Mouse (Mus musculus): ENCODE data around the gene Eif2ak1. TPM values are rescaled to one million over a fixed set of nuclear protein-coding genes. Genes with fewer than 3 reads are reported as not detected.

Gene Eif2ak1
- polyA plus RNA-seq, 1 experiment: 46.6 TPM

GRCm38 (mm10) chr5:143918120-143918519, 100.5 kb downstream of the Eif2ak1 start:
- H3K4me3 ChIP-seq (ENCODE audit: insufficient read depth, low read length): no peak overlapping the region
- TF ChIP-seq POLR2A (IDR thresholded peaks at IDR 0.05; ENCODE audit: borderline replicate concordance, low read depth, low read length) (no peak), CTCF (IDR thresholded peaks at IDR 0.05; ENCODE audit: low read depth, low read length) (no peak)

GRCm38 (mm10) chr5:143924781-143925452, 107.3 kb downstream of the Eif2ak1 start:
- Histone ChIP-seq H3K4me3 (ENCODE audit: insufficient read depth, low read length) (no peak overlapping the region), H3K4me1 (ENCODE audit: control insufficient read depth, insufficient read depth, low read length) (no peaks in the 10 kb centered on the region), H3K27ac (ENCODE audit: insufficient read depth, low read depth, low read length) (no peak overlapping the region)
- TF ChIP-seq POLR2A (IDR thresholded peaks at IDR 0.05; ENCODE audit: borderline replicate concordance, low read depth, low read length): no peak
- TF ChIP-seq CTCF (IDR thresholded peaks at IDR 0.05; ENCODE audit: low read depth, low read length): no peak

More at GRCm38 (mm10) chr5:143918120-143918519, 100.5 kb downstream of the Eif2ak1 start:
- H3K27ac ChIP-seq (ENCODE audit: insufficient read depth, low read depth, low read length): no peak overlapping the region
- H3K4me1 ChIP-seq (ENCODE audit: control insufficient read depth, insufficient read depth, low read length): no peaks in the 10 kb centered on the region

- H3K27ac ChIP-seq (ENCODE audit: insufficient read depth, low read depth, low read length): no peak within 1 kb of the TSS
- no peak for TF ChIP-seq CTCF (IDR thresholded peaks at IDR 0.05; ENCODE audit: low read depth, low read length)
- no peak for TF ChIP-seq POLR2A (IDR thresholded peaks at IDR 0.05; ENCODE audit: borderline replicate concordance, low read depth, low read length)
Observed at GRCm38 (mm10) chr5:143927875-143928274, 110.3 kb downstream of the Eif2ak1 start, which contains the start of gene Gm42421. TSS of gene Gm42421 (plus strand) at chr5:143928175.

GRCm38 (mm10) chr5:143929291-143929690, 111.7 kb downstream of the Eif2ak1 start:
- no peak for TF ChIP-seq POLR2A (IDR thresholded peaks at IDR 0.05; ENCODE audit: borderline replicate concordance, low read depth, low read length)
- no peaks in the 10 kb centered on the region for H3K4me1 ChIP-seq (ENCODE audit: control insufficient read depth, insufficient read depth, low read length)
- no peak overlapping the region for H3K27ac ChIP-seq (ENCODE audit: insufficient read depth, low read depth, low read length)
- no peak overlapping the region for H3K4me3 ChIP-seq (ENCODE audit: insufficient read depth, low read length)

More at GRCm38 (mm10) chr5:143927875-143928274, 110.3 kb downstream of the Eif2ak1 start, which contains the start of gene Gm42421:
- Histone ChIP-seq H3K4me3 (ENCODE audit: insufficient read depth, low read length) (no peak within 1 kb of the TSS), H3K4me1 (ENCODE audit: control insufficient read depth, insufficient read depth, low read length) (no peaks in the 10 kb centered on the region)

GRCm38 (mm10) chr5:143930656-143931055, 113.1 kb downstream of the Eif2ak1 start:
- Histone ChIP-seq H3K4me3 (ENCODE audit: insufficient read depth, low read length) (no peak overlapping the region), H3K4me1 (ENCODE audit: control insufficient read depth, insufficient read depth, low read length) (no peaks in the 10 kb centered on the region), H3K27ac (ENCODE audit: insufficient read depth, low read depth, low read length) (no peak overlapping the region)
- no peak for TF ChIP-seq CTCF (IDR thresholded peaks at IDR 0.05; ENCODE audit: low read depth, low read length)
- no peak for TF ChIP-seq POLR2A (IDR thresholded peaks at IDR 0.05; ENCODE audit: borderline replicate concordance, low read depth, low read length)

GRCm38 (mm10) chr5:143931863-143932580, 114.4 kb downstream of the Eif2ak1 start:
- Histone ChIP-seq H3K4me3 (ENCODE audit: insufficient read depth, low read length) (no peak overlapping the region), H3K27ac (ENCODE audit: insufficient read depth, low read depth, low read length) (no peak overlapping the region), H3K4me1 (ENCODE audit: control insufficient read depth, insufficient read depth, low read length) (no peaks in the 10 kb centered on the region)
- TF ChIP-seq POLR2A (IDR thresholded peaks at IDR 0.05; ENCODE audit: borderline replicate concordance, low read depth, low read length) (no peak), CTCF (IDR thresholded peaks at IDR 0.05; ENCODE audit: low read depth, low read length) (no peak)

- Histone ChIP-seq H3K4me3 (ENCODE audit: insufficient read depth, low read length) (no peak within 1 kb of the TSS), H3K4me1 (ENCODE audit: control insufficient read depth, insufficient read depth, low read length) (no peaks in the 10 kb centered on the region), H3K27ac (ENCODE audit: insufficient read depth, low read depth, low read length) (no peak within 1 kb of the TSS)
- TF ChIP-seq CTCF (IDR thresholded peaks at IDR 0.05; ENCODE audit: low read depth, low read length) (no peak), POLR2A (IDR thresholded peaks at IDR 0.05; ENCODE audit: borderline replicate concordance, low read depth, low read length) (no peak)
Observed at GRCm38 (mm10) chr5:143932831-143933230, 115.2 kb downstream of the Eif2ak1 start, which contains the start of gene Rsph10b. TSS of gene Rsph10b (plus strand) at chr5:143933035.

- Histone ChIP-seq H3K4me3 (ENCODE audit: insufficient read depth, low read length) (no peak overlapping the region), H3K4me1 (ENCODE audit: control insufficient read depth, insufficient read depth, low read length) (no peaks in the 10 kb centered on the region), H3K27ac (ENCODE audit: insufficient read depth, low read depth, low read length) (no peak overlapping the region)
- TF ChIP-seq CTCF (IDR thresholded peaks at IDR 0.05; ENCODE audit: low read depth, low read length) (no peak), POLR2A (IDR thresholded peaks at IDR 0.05; ENCODE audit: borderline replicate concordance, low read depth, low read length) (no peak)
Observed at GRCm38 (mm10) chr5:143933414-143933813, 115.8 kb downstream of the Eif2ak1 start.

GRCm38 (mm10) chr5:143933875-143934274, 116.3 kb downstream of the Eif2ak1 start:
- no peak overlapping the region for H3K27ac ChIP-seq (ENCODE audit: insufficient read depth, low read depth, low read length)
- H3K4me3 ChIP-seq (ENCODE audit: insufficient read depth, low read length): no peak overlapping the region
- TF ChIP-seq POLR2A (IDR thresholded peaks at IDR 0.05; ENCODE audit: borderline replicate concordance, low read depth, low read length) (no peak), CTCF (IDR thresholded peaks at IDR 0.05; ENCODE audit: low read depth, low read length) (no peak)
- H3K4me1 ChIP-seq (ENCODE audit: control insufficient read depth, insufficient read depth, low read length): no peaks in the 10 kb centered on the region

- no peak for TF ChIP-seq POLR2A (IDR thresholded peaks at IDR 0.05; ENCODE audit: borderline replicate concordance, low read depth, low read length)
- no peak for TF ChIP-seq CTCF (IDR thresholded peaks at IDR 0.05; ENCODE audit: low read depth, low read length)
- H3K27ac ChIP-seq (ENCODE audit: insufficient read depth, low read depth, low read length): no peak overlapping the region
- no peaks in the 10 kb centered on the region for H3K4me1 ChIP-seq (ENCODE audit: control insufficient read depth, insufficient read depth, low read length)
- H3K4me3 ChIP-seq (ENCODE audit: insufficient read depth, low read length): no peak overlapping the region
Observed at GRCm38 (mm10) chr5:143936156-143936555, 118.6 kb downstream of the Eif2ak1 start.
